Mouse (Mus musculus): ENCODE data around the gene Mroh2b. TPM values are rescaled to one million over a fixed set of nuclear protein-coding genes. Genes with fewer than 3 reads are reported as not detected.

Mroh2b gene
- total RNA-seq (2022): not detected

GRCm38 (mm10) chr15:4898437-4898836 is at the start of gene Mroh2b:
Gene Mroh2b, plus strand, starts transcription at chr15:4898737.
- no peak for DNase-seq (ENCODE audit: low spot score)

- DNase-seq (ENCODE audit: low spot score): no peak
Measured at GRCm38 (mm10) chr15:4850015-4850414, 48.5 kb upstream of the Mroh2b start.

- DNase-seq (ENCODE audit: low spot score): no peak
Measured at GRCm38 (mm10) chr15:4894962-4895361, 3.6 kb upstream of the Mroh2b start.

- DNase-seq (ENCODE audit: low spot score): no peak
Measured at GRCm38 (mm10) chr15:4934731-4935130, 36.2 kb downstream of the Mroh2b start.

- DNase-seq (ENCODE audit: low spot score): peak; percentile 22
Measured at GRCm38 (mm10) chr15:4973355-4973754, 74.8 kb downstream of the Mroh2b start.

- DNase-seq (ENCODE audit: low spot score): no peak
Measured at GRCm38 (mm10) chr15:5002903-5003302, 104.4 kb downstream of the Mroh2b start.

GRCm38 (mm10) chr15:5003503-5004196 is 105.1 kb downstream of the Mroh2b start:
- DNase-seq (ENCODE audit: low spot score): peak; percentile 38

- no peak for DNase-seq (ENCODE audit: low spot score)
Measured at GRCm38 (mm10) chr15:5009644-5010107, 111.1 kb downstream of the Mroh2b start.

Other genes with a start within 250 kb of the Mroh2b start
- under 1 TPM in 3 of 4 experiments, not detected in 1; 0.12 to 0.55 (median 0.52) TPM for gene C6, start 171.6 kb upstream of the Mroh2b start, total RNA-seq (2022)
- gene C7, start 165.0 kb downstream of the Mroh2b start, total RNA-seq (2022): 1 to 10 TPM in 2 of 4 experiments, under 1 TPM in 2; 0.65 to 5.3 (median 2.5) TPM
- gene Card6, start 209.8 kb downstream of the Mroh2b start, total RNA-seq (2022): 1 to 10 TPM; 8.1 to 9.1 (median 8.7) TPM
- 100 to 1,000 TPM; 173 to 245 (median 203) TPM for gene Rpl37, start 217.9 kb downstream of the Mroh2b start, total RNA-seq (2022)
- 10 to 100 TPM; 12.1 to 14.4 (median 13.9) TPM for gene Prkaa1, start 245.1 kb downstream of the Mroh2b start, total RNA-seq (2022)